Comparison of ENCODE assay signal across 21 mouse cellular contexts in genomic region chr11:69716953-69717352, GRCm38 (mm10). TPM values are rescaled to one million over a fixed set of nuclear protein-coding genes. Genes with fewer than 3 reads are reported as not detected.
DNase-seq lines count a peak whose midpoint lies in the region; ATAC-seq lines count a peak whose summit lies in the region.
"Had no signal": no experiment of that assay in that cellular context is flagged by ENCODE, and none has a peak within 500 bp of the region (broad histone marks: within the 10 kb centered on the region; RNA-seq: fewer than 3 reads in every experiment).

No protein-coding gene starts in this region.

- no peaks in the 10 kb centered on the region for H3K36me3 ChIP-seq in limb, embryonic 12.5 days
- H3K36me3 ChIP-seq: embryonic facial prominence, embryonic 13.5 days; forebrain, embryonic 12.5 days; heart, embryonic 12.5 days; hindbrain, embryonic 10.5 days had no signal

- peaks cover 17% of the 10 kb centered on the region for H3K4me1 ChIP-seq in limb, embryonic 12.5 days (replicated peaks)

- no peak for ATAC-seq in limb, embryonic 12.5 days (ENCODE audit: insufficient number of reproducible peaks, insufficient read depth, low FRiP score, low TSS enrichment, low read depth)
- ATAC-seq: activated CD4-positive, CD25-positive, alpha-beta regulatory T cell, adult 4 months; forebrain, embryonic 16.5 days had no signal

- no peak overlapping the region for H3K4me2 ChIP-seq in limb, embryonic 12.5 days
- H3K4me2 ChIP-seq: embryonic facial prominence, embryonic 13.5 days; forebrain, embryonic 12.5 days; heart, embryonic 12.5 days; hindbrain, embryonic 14.5 days had no signal

- peak; percentile 6 for DNase-seq in embryo, embryonic 10.5 days (ENCODE audit: low spot score)
- DNase-seq in embryo, embryonic 9.5 days (ENCODE audit: extremely low spot score) = no peak
- peak; percentile 20 for DNase-seq in A20 (ENCODE audit: low read depth, low spot score)
- DNase-seq in R1 (ENCODE audit: low read depth, low spot score) = peak; percentile 37
- DNase-seq in spleen, postnatal 10 days (ENCODE audit: low spot score in 2 of 2) = no peak
- no peak for DNase-seq in urinary bladder, postnatal 36 days (ENCODE audit: low spot score in 2 of 2)
- no peak for DNase-seq in lung, postnatal 10 days
- DNase-seq: adrenal gland, adult 2 months; adrenal gland, postnatal 25 days; cerebellum, adult 2 months; cerebellum, postnatal 10 days; embryo, embryonic 11 days; gastrocnemius, postnatal 14 days had no signal

- H3K9ac ChIP-seq in limb, embryonic 12.5 days (replicated peaks) = no peak overlapping the region
- H3K9ac ChIP-seq: embryonic facial prominence, embryonic 13.5 days; forebrain, embryonic 12.5 days; heart, embryonic 12.5 days; hindbrain, embryonic 14.5 days had no signal

- WGBS in limb, embryonic 12.5 days = 64% methylated on average over 4 of the region's 4 CpGs

- no peak overlapping the region for H3K4me3 ChIP-seq in limb, embryonic 12.5 days (replicated peaks)
- H3K4me3 ChIP-seq: embryonic facial prominence, embryonic 13.5 days; forebrain, embryonic 12.5 days; heart, embryonic 12.5 days; hindbrain, embryonic 10.5 days had no signal

- no peaks in the 10 kb centered on the region; the same call in 1 of the 2 replicates for H3K9me3 ChIP-seq in limb, embryonic 12.5 days
- H3K9me3 ChIP-seq: embryonic facial prominence, embryonic 13.5 days; forebrain, embryonic 12.5 days; heart, embryonic 12.5 days; hindbrain, embryonic 10.5 days had no signal

- 0 out of 2 replicates have a peak overlapping the region, but pooled peaks have one; percentile 17 for H3K27ac ChIP-seq in limb, embryonic 12.5 days
- H3K27ac ChIP-seq: forebrain, embryonic 12.5 days; hindbrain, embryonic 10.5 days; hindbrain, embryonic 14.5 days had no signal

- no peaks in the 10 kb centered on the region for H3K27me3 ChIP-seq in limb, embryonic 12.5 days
- H3K27me3 ChIP-seq: embryonic facial prominence, embryonic 13.5 days; forebrain, embryonic 12.5 days; heart, embryonic 12.5 days had no signal

RNA-seq across cellular contexts. Expression of gene Tnfsfm13, which starts 21.1 kb away (rescaled TPM):
- polyA plus RNA-seq in limb, embryonic 12.5 days (2016; fragmentation: Nextera tagmentation; extraction: Ambion mirVana) = 1.7 TPM in 2 replicates
- polyA plus RNA-seq: activated CD4-positive, CD25-positive, alpha-beta regulatory T cell, adult 4 months had no signal

RNA-seq across cellular contexts. Expression of gene Tnfsf12, which starts 21.3 kb away (rescaled TPM):
- 2.2 and 3.7 TPM in 2 replicates for polyA plus RNA-seq in limb, embryonic 12.5 days (2016; fragmentation: Nextera tagmentation; extraction: Ambion mirVana)
- polyA plus RNA-seq: activated CD4-positive, CD25-positive, alpha-beta regulatory T cell, adult 4 months had no signal

RNA-seq across cellular contexts. Expression of gene Tnfsf13, which starts 31.4 kb away (rescaled TPM):
- polyA plus RNA-seq in limb, embryonic 12.5 days (2016; fragmentation: Nextera tagmentation; extraction: Ambion mirVana) = 0.58 and 1.0 TPM in 2 replicates
- polyA plus RNA-seq: activated CD4-positive, CD25-positive, alpha-beta regulatory T cell, adult 4 months had no signal

RNA-seq across cellular contexts. Expression of gene Senp3, which starts 35.1 kb away (rescaled TPM):
- polyA plus RNA-seq in limb, embryonic 12.5 days (2016; fragmentation: Nextera tagmentation; extraction: Ambion mirVana) = 132 and 140 TPM in 2 replicates

RNA-seq across cellular contexts. Expression of gene Polr2a, which starts 41.5 kb away (rescaled TPM):
- 27.2 and 38.1 TPM in 2 replicates for polyA plus RNA-seq in limb, embryonic 12.5 days (2016; fragmentation: Nextera tagmentation; extraction: Ambion mirVana)

Comparison
In these comparisons a context has a peak if more than half of its experiments do, and no peak if none do; other contexts are left out.
1. DNase-seq: peak in embryo, embryonic 10.5 days (single experiment), A20 (single experiment) and R1 (single experiment); none in embryo, embryonic 9.5 days (single experiment), spleen, postnatal 10 days (0 of 2), urinary bladder, postnatal 36 days (0 of 2) and lung, postnatal 10 days (single experiment).